Mouse (Mus musculus) E14TG2a.4 (cell line): ENCODE results near the gene Farp1.

Experiments used
- CTCF ChIP-seq: conservative IDR thresholded peaks from 2 replicates; pipeline ENCODE4 v1.5.1; 2014; ENCODE audit warnings: low read length
- POU5F1 ChIP-seq: IDR thresholded peaks from 2 replicates; pipeline ENCODE4 v1.6.1; 2014; ENCODE audit warnings: low read length, borderline replicate concordance

DNA sequence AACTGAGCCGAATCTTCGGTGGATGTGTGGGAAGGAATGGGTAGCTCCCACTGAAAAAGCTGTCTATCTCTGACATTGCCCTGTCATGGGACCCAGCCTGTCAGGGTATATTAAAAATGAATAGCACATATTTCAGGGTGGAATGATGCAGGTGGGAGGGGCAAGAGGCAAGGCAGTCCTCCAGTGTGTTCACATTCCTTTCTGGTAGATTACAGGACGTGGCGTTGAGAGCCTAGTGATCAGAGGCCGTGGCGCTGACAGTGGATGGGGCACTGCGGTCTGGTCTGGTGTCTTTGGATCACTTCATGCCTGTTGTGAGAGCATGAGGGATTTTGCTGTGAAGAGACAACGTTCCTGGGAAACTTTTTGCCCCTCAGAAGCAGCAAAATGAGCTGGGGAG is 64.1 kb downstream of the Farp1 start:
- TF ChIP-seq CTCF (no peak), POU5F1 (no peak)
